Mouse (Mus musculus) adrenal gland, adult (tissue): ENCODE data around the gene Glrx.

Source experiments
- DNase-seq, 2 experiments: peaks; one replicate each; pipeline ENCODE4 v3.0.0; 2022 to 2023; ENCODE audit warnings: low spot score in 1 of 2; ENCODE audit not compliant: inconsistent age in 2 of 2

Glrx gene

DNA sequence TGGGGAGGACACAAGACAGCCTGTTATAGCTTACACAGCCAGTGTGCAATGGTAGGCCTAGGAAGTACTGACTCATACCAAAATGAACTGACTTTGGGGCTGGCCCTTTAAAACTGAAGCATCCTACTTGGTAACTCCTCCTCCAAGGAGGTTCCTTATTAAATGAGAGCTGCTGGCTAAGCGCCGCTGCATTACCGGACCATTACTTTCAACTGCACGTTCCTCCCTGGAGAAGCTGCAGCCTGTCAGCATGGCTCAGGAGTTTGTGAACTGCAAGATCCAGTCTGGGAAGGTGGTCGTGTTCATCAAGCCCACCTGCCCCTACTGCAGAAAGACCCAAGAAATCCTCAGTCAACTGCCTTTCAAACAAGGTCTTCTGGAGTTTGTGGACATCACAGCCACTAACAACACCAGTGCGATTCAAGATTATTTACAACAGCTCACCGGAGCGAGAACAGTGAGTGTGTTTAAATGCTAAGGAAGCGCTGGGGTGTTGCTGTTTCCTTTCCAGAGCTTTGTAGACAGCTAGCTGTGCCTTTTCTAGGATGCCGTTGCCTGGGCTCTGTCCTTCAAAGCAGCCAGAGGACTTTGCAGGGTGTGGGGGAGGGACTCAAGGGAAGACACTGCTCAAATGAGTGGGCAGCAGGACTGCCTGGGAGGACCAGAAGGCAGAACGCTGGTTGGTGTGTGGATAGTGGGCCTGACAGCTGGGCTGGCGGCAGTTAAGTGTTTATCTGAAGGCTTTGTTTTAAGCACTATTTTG, at the start of gene Glrx:
Glrx (plus strand) TSS at position 150 of the 763 bp plus-strand sequence.
- DNase-seq = peak; percentile 86 to 96

DNA sequence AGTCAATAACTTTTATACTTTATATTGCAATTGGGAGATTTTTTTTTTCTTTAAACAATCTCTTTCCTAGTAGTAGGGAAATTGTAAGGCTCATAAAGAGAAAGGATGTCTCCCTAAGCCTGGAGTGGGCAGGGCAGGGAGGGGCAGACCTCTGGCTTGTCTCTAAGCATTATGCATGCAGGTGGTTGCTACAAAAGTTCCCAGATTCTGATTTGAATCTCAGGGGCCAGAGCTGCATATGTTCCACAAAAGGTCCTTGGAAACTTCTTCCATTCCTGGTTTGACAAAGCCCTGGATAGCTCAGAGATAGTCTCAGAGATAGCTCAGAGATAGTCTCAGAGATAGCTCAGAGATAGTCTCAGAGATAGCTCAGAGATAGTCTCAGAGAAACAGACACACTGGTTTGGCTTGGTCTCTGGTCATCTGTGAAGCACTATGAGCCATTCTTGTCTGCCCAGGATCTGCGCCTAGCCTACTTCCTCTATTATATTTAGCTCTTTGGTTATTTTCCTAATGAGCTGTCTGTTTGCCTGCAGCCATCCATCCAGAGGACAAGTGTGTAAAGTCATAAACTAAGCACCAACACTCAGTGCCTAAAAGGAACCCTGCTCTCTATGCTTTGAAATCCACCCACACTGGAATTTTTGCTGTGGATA, 49.0 kb upstream of the Glrx start:
- no peak for DNase-seq

DNA sequence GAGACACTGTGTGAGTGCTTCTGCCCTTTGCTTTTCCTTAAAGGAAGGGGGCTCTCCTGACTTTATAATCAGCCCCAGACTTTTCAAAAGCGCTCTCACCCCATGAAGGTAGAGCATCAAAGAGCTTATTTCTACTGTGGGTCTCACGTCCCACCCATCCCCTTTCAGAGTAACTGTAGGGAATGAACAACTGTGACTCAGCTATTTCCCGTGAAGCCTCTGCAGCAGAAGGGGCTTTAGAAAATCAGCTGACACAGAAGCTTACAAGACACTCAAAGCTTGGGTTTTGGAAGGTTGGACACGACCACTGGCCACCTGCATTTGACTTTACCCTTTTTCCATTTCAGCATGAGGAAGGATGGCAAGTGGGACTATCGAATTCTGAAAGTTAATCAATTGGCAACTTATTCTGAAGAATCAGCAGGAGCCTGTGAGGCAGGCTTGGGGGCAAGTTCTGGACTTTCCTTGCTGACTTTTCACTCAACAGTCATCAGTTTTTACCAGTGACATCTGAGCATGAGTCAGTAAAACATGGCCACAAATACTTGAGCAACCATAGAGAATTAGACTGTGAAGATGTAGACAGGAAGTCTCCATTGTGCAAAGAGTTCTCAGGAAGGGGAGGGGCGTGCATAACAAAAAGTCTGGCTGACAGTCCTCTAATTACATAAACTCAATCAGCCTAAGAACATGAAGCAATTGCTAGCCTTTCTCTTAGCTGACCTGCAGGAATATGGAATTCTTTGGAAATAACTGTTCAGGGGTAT, 45.6 kb upstream of the Glrx start:
- peak in 1 of 2 experiments; percentile 20 for DNase-seq

DNA sequence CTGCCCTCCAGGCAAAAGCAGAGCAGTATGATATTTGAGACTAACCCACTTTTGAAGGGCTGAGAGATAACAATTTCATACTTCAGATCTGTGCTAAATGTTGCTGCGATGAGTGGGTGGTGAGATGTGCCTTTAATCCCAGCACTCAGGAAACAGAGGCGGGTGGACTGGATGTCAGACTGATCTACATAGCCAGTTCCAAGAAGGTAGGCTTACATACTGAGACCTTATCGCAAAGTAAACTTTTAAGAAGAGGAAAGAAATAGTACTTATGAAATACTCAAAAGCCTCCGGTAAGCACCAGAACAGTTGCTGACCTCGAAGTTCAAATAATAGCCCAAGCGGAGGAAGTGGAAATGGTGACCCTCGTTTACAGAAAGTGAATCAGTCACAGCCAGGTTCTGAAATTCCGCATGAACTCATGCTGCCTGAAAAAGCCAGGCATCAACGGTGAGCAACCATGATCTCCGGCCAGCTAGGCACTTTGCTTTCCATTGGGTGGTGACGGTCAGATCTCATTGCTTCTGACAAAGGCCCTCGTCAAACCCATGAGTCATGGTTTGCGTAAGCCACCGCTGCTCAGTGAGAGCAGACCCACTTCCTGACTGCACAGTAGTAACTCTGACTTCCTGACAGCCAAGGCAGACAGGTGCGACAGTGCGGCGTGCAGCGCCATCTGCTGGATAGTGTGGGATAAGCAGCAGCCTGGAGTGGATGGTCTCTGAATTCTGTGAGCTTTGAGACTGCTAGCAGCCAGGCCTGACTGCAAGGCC, 42.1 kb upstream of the Glrx start:
- peak; percentile 94 to 98 for DNase-seq

DNA sequence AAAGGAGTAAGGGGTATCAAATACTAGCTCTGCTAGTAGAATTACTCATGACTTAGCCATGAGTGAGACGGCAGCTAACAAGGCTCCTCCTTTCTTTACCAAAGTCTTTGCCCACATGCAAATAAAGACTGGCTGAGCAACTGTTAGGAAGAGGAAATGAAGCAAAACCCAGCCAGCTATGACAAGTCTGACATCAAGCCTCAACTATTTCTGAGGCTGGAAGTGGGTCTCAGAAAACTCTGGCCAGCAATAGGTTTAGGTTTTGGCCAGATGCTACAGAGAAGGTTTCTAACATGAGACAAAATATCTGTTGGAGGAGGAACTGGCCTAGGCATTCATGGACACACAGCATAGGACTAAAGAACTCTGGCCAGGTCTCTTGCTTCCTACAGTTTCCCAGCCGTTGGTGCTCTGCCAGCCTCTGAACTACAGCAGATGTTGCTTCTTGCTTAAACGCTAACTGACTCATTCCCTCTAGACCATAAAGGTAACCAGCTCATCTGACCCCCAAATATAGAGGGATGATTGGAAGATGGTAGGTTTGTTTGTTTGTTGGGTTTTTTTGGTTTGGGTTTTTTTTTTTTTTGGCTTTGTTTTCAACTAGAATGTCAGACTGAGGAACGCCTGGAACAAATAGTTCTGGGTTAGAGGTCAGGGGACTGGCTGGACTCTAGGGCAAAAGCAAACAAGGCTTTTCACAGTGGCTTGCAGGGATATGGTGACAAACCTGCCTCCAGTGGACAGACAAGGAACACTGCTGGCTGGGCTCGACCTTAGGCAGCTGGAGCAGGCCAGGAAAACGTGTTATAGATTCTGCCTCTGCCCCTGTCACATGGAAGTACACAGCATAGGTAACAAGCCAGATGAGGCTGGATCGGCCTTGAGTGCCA, 41.0 kb upstream of the Glrx start:
- peak in 1 of 2 experiments; percentile 49 for DNase-seq

DNA sequence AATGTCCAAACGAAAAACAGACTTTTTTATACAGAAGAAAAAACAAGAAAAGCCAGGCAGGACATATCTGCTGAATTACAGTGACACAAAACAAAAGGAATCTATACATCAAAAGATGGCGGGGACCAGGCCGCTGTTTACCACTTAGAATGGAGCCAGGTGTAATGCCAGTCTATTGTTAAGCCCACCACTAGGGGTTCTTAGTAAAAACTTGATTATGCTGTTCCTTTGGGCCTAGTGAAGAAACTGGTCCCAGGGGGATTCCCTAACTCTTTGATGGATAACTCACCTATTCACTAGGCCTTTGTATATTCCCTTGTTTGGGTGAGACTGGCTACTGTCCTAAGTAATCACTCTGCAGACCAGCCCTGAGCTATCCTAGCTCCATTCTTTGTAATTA, 40.2 kb upstream of the Glrx start:
- peak in 1 of 2 experiments; percentile 16 for DNase-seq

DNA sequence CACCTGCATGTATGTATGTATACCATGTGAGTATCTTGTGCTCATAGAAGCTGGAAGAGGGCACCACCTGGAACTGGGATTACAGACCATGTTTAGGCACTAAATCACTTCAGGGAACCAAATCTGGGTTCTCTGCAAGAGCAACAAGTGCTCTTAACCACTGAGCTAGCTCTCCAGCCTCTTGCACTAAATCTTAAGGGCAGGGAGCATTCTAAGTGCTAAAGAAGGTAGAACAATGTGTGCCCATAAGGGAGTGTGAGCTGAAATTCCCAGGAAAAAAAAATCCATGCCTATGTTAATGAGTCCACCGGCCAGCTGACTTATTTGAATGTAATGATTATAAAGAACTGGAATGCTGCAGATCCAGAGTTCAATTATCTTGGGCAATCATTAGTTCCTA, 31.7 kb upstream of the Glrx start:
- no peak for DNase-seq

DNA sequence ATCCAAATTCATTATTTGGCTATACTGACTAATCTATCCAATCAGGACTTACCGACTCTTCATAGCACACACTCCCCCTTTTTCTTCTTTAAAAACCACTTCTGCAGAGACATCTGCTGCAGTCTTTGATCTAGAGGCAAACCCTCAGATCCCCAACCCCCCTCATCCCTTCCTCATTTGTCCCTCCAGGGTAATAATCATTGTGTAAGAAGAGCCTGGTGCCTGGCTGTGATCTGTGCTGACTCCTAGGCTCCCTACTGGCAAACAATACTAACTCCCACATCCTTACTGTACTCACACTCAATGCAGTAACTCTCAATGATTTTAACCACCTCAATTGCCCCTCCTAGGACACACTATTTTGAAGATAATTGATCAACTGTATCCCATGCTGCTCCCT, 29.7 kb upstream of the Glrx start:
- DNase-seq = no peak

DNA sequence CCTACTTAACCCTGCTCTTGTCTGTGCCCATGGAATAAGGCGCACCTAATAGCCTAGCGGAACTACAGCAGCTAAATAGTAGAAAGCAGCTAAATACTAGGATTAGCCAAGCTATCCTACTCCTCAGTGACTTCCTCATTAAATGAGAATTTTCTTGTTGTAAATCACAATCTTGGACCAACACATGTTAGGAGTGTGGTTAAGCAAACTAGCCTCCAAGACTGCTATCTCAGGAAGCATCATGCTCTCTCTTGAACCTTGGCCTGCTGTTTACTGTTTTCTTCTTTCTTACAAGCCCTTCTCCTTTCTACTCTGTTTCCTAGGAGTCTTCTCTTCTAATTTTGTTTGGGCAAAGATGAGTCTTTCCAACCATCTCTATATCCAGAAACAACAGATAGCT, 22.5 kb upstream of the Glrx start:
- DNase-seq = no peak

DNA sequence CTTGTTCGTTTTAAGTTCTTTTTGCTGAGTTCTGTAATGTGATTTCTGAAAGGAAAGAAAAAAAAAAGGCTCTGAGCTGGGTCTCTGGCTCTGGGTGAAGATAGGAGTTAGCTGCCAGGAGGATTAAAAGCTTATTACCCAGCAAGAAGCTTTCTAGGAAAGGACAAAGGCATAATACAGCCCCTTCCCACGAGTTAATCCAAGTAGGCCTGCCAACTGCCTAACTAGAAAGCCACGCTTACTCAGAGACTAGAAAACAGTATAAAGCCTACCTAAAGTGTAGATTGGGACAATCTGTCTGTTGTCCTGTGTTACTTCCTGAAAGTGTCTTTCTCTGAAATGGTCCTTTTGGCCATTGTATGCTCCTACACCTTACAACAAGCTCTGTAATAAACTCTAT, 21.2 kb upstream of the Glrx start:
- DNase-seq = no peak

DNA sequence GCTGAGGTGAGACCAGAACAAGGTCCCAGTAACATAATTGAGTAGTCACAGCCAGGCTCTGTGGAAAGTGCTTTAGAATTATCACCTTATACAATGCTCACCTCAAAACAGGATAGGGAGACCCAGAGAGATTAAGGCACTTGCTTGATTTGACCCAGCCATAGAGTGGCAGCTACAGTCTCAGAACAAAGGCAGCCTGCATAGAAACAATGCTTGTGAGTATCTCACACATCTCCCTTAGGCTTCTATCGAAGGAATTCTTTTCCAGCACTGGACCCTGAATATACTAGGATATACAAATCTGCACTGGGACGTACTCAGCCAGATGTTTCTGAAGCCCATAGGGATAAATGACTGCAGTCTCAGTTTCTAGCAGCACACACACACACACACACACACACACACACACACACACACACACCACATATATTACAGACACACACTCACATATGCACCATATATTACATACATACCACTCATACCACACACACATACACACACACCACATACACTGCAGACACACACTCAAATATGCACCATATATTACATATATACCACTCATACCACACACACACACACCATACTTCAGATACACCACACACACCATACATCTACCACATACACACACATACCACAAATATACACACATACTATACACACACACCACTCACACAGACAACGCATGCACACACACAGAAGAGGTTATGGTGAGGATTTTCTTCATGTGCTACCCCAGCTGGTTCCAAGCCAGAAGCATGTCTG, 20.5 kb upstream of the Glrx start:
- peak in 1 of 2 experiments; percentile 11 for DNase-seq

DNA sequence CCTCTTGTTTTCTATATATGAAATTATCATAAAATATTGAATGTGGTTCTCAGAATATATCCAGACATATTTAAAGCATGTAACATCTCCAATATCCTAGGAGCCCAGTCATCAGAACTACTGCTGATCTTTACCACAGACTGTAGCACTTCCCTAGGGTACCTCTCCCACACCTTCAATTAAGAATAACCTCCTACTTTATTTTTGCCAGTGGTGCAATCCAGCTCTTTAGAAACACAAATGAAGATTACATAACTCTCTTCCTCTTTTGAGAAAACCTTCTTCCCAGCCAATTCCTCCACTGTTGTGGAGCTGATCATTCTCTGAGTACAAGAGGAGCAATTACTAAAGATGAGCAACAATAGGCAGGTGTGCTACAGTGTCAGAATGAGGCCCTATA, 19.8 kb upstream of the Glrx start:
- DNase-seq = peak in 1 of 2 experiments; percentile 29

DNA sequence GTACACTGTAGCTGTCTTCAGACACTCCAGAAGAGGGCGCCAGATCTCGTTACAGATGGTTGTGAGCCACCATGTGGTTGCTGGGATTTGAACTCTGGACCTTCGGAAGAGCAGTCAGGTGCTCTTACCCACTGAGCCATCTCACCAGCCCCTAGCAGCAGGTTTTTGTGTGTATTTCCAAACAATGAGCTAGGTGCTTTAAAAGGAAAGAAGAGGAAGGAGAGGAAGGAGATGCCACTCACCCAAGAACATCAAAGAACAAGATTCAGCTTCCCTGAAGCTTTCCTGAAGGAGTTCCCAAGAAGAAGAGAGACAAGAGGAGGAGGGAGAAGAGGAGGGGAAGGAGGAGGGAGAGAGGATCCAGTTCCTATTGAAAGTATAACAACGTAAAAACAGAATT, 17.3 kb upstream of the Glrx start:
- peak in 1 of 2 experiments; percentile 14 for DNase-seq

DNA sequence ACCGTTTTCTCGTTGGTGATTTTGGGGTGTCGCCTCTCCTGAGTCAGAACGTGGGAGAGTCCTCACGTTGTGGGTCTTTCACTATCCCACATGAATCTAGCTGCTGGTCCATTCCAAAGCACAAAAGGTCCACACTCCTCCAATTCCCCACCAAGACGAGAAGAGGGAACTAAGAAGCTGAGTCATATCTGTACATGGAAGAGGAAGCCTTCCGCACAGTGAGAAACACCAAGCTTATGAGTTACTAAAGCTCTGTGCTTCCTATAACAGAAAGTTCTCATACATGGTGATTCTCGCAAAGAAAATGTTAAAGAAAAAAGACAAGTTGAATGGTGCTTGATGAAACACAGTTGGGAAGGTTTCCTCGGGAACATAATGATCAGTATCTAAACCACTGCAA, 16.5 kb upstream of the Glrx start:
- peak in 1 of 2 experiments; percentile 16 for DNase-seq

DNA sequence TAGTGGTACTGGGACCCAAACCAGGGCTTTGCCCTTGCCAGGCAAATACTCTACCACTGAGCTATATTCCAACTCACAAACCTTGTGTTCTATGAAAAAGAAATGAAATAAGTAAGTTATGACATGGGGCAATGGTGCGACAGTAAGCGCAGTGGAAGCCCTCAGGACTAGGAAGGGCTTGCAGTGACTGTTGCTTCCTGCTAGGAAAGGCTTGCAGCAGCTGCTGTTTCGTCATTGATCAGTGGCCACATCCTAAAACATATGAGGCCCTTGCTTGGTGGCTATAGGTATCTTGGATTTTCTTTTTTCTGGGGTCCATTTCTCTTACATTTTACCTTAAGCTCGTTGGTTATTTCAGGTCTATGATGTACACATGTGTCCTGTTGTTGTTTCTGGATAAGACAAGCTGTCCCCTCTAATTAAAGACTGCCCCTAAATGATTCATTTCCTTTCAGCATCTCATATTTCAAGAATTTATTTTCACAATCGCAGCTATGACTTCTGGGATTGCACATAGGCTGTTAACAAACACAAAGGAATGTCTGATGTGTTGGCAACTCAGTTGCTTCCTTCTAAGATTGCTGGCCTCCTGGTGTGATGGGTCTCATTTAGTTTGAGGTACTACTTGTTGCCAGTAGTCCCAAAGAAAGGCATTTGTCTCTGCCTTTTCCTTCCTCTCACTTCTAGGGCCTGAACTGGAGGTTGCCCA, 14.9 kb upstream of the Glrx start:
- DNase-seq = no peak

DNA sequence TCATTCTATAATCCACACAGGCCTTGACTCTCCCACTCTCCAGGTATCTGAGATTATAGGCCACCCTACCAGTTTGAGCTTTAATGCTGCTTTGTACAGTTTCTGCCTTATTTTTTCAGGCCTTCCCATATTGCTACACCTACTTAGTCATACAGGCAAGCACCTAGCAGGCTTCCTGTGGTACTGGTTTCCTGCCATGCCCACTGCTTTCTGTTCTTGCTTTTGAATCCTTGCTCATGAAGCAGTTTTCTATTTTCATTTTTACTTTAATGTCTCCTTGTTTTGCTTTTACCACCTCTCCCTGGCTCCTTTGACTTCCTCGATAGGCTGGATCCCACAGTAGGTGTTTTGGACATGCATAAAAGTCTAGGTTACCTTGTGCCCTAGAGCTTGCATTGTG, 14.3 kb upstream of the Glrx start:
- DNase-seq = no peak

DNA sequence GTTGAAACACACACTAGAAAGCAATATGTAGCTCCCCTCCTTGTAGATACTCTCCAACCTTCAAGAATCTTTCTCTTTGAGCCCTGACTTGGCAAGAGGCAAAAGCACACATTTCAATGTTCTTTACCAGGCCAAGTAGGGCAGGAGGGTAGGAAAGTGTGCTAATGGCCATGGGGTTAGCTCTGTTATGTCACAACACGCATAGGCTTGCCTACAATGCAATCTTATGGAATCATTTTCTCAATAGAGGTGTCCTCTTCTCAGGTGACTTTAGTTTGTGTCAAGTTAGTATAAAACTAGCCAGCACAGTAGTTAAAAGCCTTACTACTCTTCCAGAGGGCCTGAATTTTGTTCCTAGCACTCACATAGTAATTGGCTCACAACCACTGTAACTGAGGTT, 9.0 kb upstream of the Glrx start:
- DNase-seq = peak in 1 of 2 experiments; percentile 27

DNA sequence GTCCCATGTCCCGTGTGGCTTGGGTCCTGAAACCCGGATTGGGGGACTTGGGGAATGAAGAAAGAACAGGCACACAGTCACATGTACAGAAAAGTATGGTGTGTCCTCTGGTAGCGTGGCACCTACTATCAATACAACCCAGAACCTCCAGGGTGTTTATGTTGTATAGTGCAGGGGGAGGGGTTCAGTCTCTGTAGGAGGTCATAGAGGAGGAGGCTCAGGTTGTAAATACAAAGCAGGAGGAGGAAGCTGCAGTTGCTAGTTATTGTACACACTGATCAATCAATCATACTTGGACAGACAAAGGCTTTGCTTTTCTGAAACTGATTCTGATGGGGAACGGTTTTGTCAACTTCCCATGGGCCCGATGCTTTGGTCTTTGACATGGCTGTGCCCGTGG, 8.0 kb upstream of the Glrx start:
- DNase-seq = peak in 1 of 2 experiments; percentile 14

DNA sequence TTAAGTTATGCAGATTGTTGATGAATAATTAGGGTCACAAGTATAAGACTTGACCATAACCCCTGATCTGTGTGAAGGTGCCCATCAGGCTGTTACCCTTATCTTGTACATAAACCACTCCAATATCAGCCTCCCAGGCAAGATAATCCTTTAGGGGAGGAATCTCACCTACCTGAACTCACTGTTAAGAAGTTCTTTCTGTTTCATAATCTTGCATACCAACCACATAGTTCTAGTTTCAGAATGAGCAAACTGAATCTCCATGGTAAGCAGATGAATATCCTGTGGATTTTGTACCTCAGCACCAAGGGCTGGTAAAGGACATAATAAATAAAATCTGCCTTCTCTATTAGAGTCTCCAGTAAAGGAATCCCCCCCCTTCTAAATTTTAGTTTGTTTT, 7.0 kb upstream of the Glrx start:
- DNase-seq = peak in 1 of 2 experiments; percentile 21
